Mouse (Mus musculus): ENCODE measurements around the gene Agap1. TPM values are rescaled to one million over a fixed set of nuclear protein-coding genes. Genes with fewer than 3 reads are reported as not detected.

The Agap1 gene
- total and polyA plus RNA-seq, 3 experiments: 0.01 TPM; not detected in 2

DNA sequence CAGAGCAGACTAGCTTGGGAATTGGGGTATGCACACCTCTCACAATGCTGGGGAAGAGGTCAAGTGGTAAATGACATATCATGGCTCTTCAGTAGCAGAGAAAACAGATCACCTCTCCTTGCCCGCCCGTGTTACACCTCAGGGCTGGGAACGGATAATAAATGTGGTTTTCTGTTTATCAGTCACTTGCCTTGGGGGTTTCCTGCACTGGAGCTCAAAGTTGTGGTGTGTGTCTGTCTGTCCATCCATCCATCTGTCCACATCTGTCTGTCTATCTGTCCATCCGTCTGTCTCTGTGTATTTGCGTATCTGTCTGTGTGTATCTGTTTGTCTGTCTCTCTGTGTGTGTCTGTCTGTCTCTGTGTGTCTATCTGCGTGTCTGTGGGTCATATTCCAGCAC, 88.7 kb downstream of the Agap1 start:
- H3K36me3 ChIP-seq (ENCODE audit: control insufficient read depth in 1 of 2, insufficient read depth in 2 of 2, low read length in 2 of 2): no peaks in the 10 kb centered on the region
- no peaks in the 10 kb centered on the region for H3K4me1 ChIP-seq (ENCODE audit: control insufficient read depth in 1 of 2, insufficient read depth in 2 of 2, low read length in 2 of 2)
- no peaks in the 10 kb centered on the region for H3K27me3 ChIP-seq (ENCODE audit: control insufficient read depth in 1 of 2, insufficient read depth in 2 of 2, low read length in 2 of 2)
- no peak overlapping the region for H3K4me3 ChIP-seq (ENCODE audit: control insufficient read depth in 1 of 2, insufficient read depth in 1 of 2, low read depth in 2 of 2, low read length in 2 of 2)
- H3K9me3 ChIP-seq (replicated peaks; ENCODE audit: insufficient read depth, low read length): no peaks in the 10 kb centered on the region
- TF ChIP-seq EP300 (IDR thresholded peaks at IDR 0.05; ENCODE audit: low read depth in 1 of 2, low read length in 2 of 2): no peak
- TF ChIP-seq MYC (IDR thresholded peaks at IDR 0.05; ENCODE audit: low read depth, low read length): no peak
- no peak for TF ChIP-seq ELF1 (IDR thresholded peaks at IDR 0.05; ENCODE audit: low read depth, low read length)
- TF ChIP-seq GABPA (IDR thresholded peaks at IDR 0.05; ENCODE audit: low read depth, low read length): no peak
- no peak for TF ChIP-seq CHD1 (IDR thresholded peaks at IDR 0.05; ENCODE audit: low read depth, low read length)
- no peak for TF ChIP-seq GATA1 (IDR thresholded peaks at IDR 0.05; ENCODE audit: low read depth, low read length)
- TF ChIP-seq E2F4 (IDR thresholded peaks at IDR 0.05; ENCODE audit: borderline replicate concordance, low read depth, low read length): no peak
- no peak for TF ChIP-seq JUND (IDR thresholded peaks at IDR 0.05; ENCODE audit: low read depth, low read length)
- TF ChIP-seq USF1 (IDR thresholded peaks at IDR 0.05; ENCODE audit: low read depth, low read length): no peak
- TF ChIP-seq ZKSCAN1 (IDR thresholded peaks at IDR 0.05; ENCODE audit: low read depth, low read length): no peak
- no peak for TF ChIP-seq BHLHE40 (IDR thresholded peaks at IDR 0.05; ENCODE audit: borderline replicate concordance, low read depth, low read length)
- no peak for TF ChIP-seq RAD21 (IDR thresholded peaks at IDR 0.05; ENCODE audit: low read depth, low read length)
- no peak for TF ChIP-seq CTCF (IDR thresholded peaks at IDR 0.05 in 2 of 3, conservative IDR thresholded peaks at IDR 0.05 in 1 of 3; ENCODE audit: control insufficient read depth in 1 of 3, insufficient read depth in 1 of 3, low read depth in 2 of 3, low read length in 3 of 3, poor library complexity in 1 of 3, severe bottlenecking in 1 of 3)
- no peak for TF ChIP-seq ZC3H11A (IDR thresholded peaks at IDR 0.05; ENCODE audit: low read depth, low read length)
- no peak for TF ChIP-seq TAL1 (IDR thresholded peaks at IDR 0.05; ENCODE audit: low read length)
- TF ChIP-seq POLR2A (IDR thresholded peaks at IDR 0.05; ENCODE audit: control insufficient read depth in 1 of 2, insufficient read depth in 1 of 2, low read depth in 1 of 2, low read length in 2 of 2, poor library complexity in 1 of 2): no peak
- no peak for DNase-seq (ENCODE audit: low read depth, low spot score)
- H3K79me2 ChIP-seq (ENCODE audit: control insufficient read depth, insufficient read depth, low read length, poor library complexity): no peaks in the 10 kb centered on the region
- H3K27ac ChIP-seq (ENCODE audit: control insufficient read depth, low read depth, low read length): no peak overlapping the region
- H3K9ac ChIP-seq (ENCODE audit: control insufficient read depth, low read depth, low read length, poor library complexity, severe bottlenecking): no peak overlapping the region

DNA sequence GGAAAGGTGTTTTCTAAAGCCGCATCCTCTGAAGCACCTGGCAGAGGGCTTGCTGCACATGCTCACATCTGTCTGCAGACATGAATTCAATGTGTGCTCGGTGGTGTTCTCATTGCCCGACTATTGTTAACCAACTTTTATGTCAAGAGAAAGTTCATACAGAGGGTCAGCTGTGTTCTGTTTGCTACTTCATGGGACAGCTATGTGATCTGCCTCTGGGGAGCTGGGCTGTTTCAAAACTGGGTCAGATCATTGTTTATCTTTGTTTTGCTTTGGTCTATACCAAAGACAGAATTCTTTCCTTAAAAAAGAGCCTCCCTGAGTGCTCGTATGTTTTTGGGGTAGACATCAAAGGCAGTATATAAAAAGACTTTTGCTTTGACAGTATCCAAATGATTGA, 89.5 kb downstream of the Agap1 start:
- Histone ChIP-seq H3K4me3 (ENCODE audit: control insufficient read depth in 1 of 2, insufficient read depth in 1 of 2, low read depth in 2 of 2, low read length in 2 of 2) (no peak overlapping the region), H3K9me3 (replicated peaks; ENCODE audit: insufficient read depth, low read length) (no peaks in the 10 kb centered on the region), H3K79me2 (ENCODE audit: control insufficient read depth, insufficient read depth, low read length, poor library complexity) (no peaks in the 10 kb centered on the region), H3K27me3 (ENCODE audit: control insufficient read depth in 1 of 2, insufficient read depth in 2 of 2, low read length in 2 of 2) (no peaks in the 10 kb centered on the region), H3K36me3 (ENCODE audit: control insufficient read depth in 1 of 2, insufficient read depth in 2 of 2, low read length in 2 of 2) (no peaks in the 10 kb centered on the region), H3K27ac (ENCODE audit: control insufficient read depth, low read depth, low read length) (no peak overlapping the region), H3K4me1 (ENCODE audit: control insufficient read depth in 1 of 2, insufficient read depth in 2 of 2, low read length in 2 of 2) (no peaks in the 10 kb centered on the region), H3K9ac (ENCODE audit: control insufficient read depth, low read depth, low read length, poor library complexity, severe bottlenecking) (no peak overlapping the region)
- no peak for TF ChIP-seq KAT2A (conservative IDR thresholded peaks at IDR 0.05; ENCODE audit: low read depth, low read length)
- TF ChIP-seq UBTF (IDR thresholded peaks at IDR 0.05; ENCODE audit: borderline replicate concordance, insufficient read depth, low read depth, low read length): no peak
- no peak for TF ChIP-seq MYC (IDR thresholded peaks at IDR 0.05; ENCODE audit: low read depth, low read length)
- no peak for DNase-seq (ENCODE audit: low read depth, low spot score)

All from MEL (cell line).